Mouse (Mus musculus) spleen, adult 2 months (tissue): Measurements from ENCODE around the gene Inhbe. TPM values are rescaled to one million over a fixed set of nuclear protein-coding genes. Genes with fewer than 3 reads are reported as not detected.

Source experiments
- DNase-seq, 2 experiments: peaks; one replicate each; pipeline versions ENCODE4 v3.0.0 to v3.0.0-alpha.2; 2012 to 2021; ENCODE audit warnings: low spot score in 2 of 2, low read depth in 1 of 2
- H3K27ac ChIP-seq: fragments of 200-500 bp; 2 replicates; pipeline ENCODE4 v1.5.1; 2012; ENCODE audit warnings: low read length, inconsistent platforms; ENCODE audit not compliant: insufficient read depth
- H3K27me3 ChIP-seq: fragments of 200-500 bp; 2 replicates; pipeline ENCODE4 v1.6.1; 2012; ENCODE audit warnings: mild to moderate bottlenecking, moderate library complexity, low read length, inconsistent platforms; ENCODE audit not compliant: control insufficient read depth, insufficient read depth
- H3K36me3 ChIP-seq: fragments of 200-500 bp; 2 replicates; pipeline ENCODE4 v1.6.1; 2012; ENCODE audit warnings: mild to moderate bottlenecking, low read length, inconsistent platforms; ENCODE audit not compliant: control insufficient read depth, insufficient read depth
- H3K4me1 ChIP-seq: fragments of 200-500 bp; 2 replicates; pipeline ENCODE4 v1.6.1; 2011; ENCODE audit warnings: inconsistent platforms; ENCODE audit not compliant: control insufficient read depth, insufficient read depth, insufficient read length
- H3K4me3 ChIP-seq: fragments of 200-500 bp; 2 replicates; pipeline ENCODE4 v1.5.1; 2011; ENCODE audit warnings: mild to moderate bottlenecking, inconsistent platforms; ENCODE audit not compliant: insufficient read depth, insufficient read length; ENCODE audit errors: extremely low read depth
- CTCF ChIP-seq: fragments of 200-500 bp; IDR thresholded peaks from 2 replicates; pipeline ENCODE4 v1.5.1; 2011; ENCODE audit warnings: mild to moderate bottlenecking, inconsistent platforms; ENCODE audit not compliant: insufficient read depth, insufficient read length, insufficient replicate concordance; ENCODE audit errors: extremely low read depth
- POLR2A ChIP-seq: fragments of 200-500 bp; IDR thresholded peaks from 2 replicates; pipeline ENCODE4 v1.6.1; 2011; ENCODE audit warnings: low read depth, low read length, inconsistent platforms
- WGBS: fragments of 180-500 bp; shearing (Covaris S2); methylation state at CpG from one replicate; pipeline ENCODE4 v1.1.7; 2018; 5-methylcytosine and 5-hydroxymethylcytosine counted together
- polyA plus RNA-seq: library from polyadenylated mRNA; depleted of rRNA; stranded (reverse); fragments of >200 nt; gene quantifications from 2 replicates; pipeline ENCODE4 v1.2.3, GENCODE M21; 2012

Inhbe gene
- polyA plus RNA-seq, 1 experiment = not detected

- Histone ChIP-seq H3K36me3 (no peaks in the 10 kb centered on the region), H3K27ac (no peak overlapping the region), H3K27me3 (no peaks in the 10 kb centered on the region), H3K4me3 (no peak overlapping the region), H3K4me1 (peaks cover 2% of the 10 kb centered on the region; the same call in 1 of the 2 replicates)
- WGBS = 85% methylated on average over 3 of the region's 3 CpGs
- TF ChIP-seq CTCF (no peak), POLR2A (no peak)
- DNase-seq = no peak
Measured at GRCm38 (mm10) chr10:127377700-127378099, 23.5 kb upstream of the Inhbe start.

DNA sequence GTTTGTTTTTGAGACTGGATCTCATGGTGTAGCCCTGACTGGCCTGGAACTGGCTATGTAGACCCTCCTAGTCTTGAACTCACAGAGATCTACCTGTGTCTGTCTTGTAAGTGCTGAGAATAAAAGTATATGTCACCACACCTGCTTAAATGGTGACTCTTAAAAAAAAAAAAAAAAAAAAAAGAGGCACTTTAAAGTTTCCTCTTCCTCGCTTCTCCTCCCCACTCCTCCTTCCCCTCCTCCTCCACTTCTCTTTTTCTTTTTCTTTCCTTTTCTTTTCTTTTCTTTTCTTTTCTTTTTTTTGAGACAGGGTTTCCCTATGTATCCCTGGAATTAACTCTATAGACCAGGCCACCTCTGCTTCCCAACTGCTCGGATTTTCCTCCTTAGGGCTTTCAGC lies 16.8 kb upstream of the Inhbe start:
- DNase-seq = no peak
- H3K4me1 ChIP-seq = no peaks in the 10 kb centered on the region
- H3K4me3 ChIP-seq = no peak overlapping the region
- no peaks in the 10 kb centered on the region for H3K27me3 ChIP-seq
- 54% methylated on average over 2 of the region's 2 CpGs for WGBS
- no peak for TF ChIP-seq CTCF
- TF ChIP-seq POLR2A = no peak
- no peaks in the 10 kb centered on the region for H3K36me3 ChIP-seq
- H3K27ac ChIP-seq = no peak overlapping the region

GRCm38 (mm10) chr10:127369834-127370820 lies 15.9 kb upstream of the Inhbe start, which contains the start of gene Inhbc:
Gene Inhbc, minus strand, starts transcription at chr10:127370431.
- H3K36me3 ChIP-seq = no peaks in the 10 kb centered on the region
- no peak within 1 kb of the TSS for H3K4me3 ChIP-seq
- H3K4me1 ChIP-seq = no peaks in the 10 kb centered on the region
- no peaks in the 10 kb centered on the region for H3K27me3 ChIP-seq
- WGBS = 90% methylated on average over 22 of the region's 22 CpGs
- no peak within 1 kb of the TSS for H3K27ac ChIP-seq
- no peak for TF ChIP-seq POLR2A
- TF ChIP-seq CTCF = no peak
- DNase-seq = no peak

GRCm38 (mm10) chr10:127368273-127368672 lies 14.1 kb upstream of the Inhbe start:
- no peaks in the 10 kb centered on the region for H3K36me3 ChIP-seq
- TF ChIP-seq POLR2A = no peak
- TF ChIP-seq CTCF = no peak
- H3K4me1 ChIP-seq = no peaks in the 10 kb centered on the region
- no peak overlapping the region for H3K27ac ChIP-seq
- 96% methylated on average over 2 of the region's 2 CpGs for WGBS
- H3K4me3 ChIP-seq = no peak overlapping the region
- H3K27me3 ChIP-seq = no peaks in the 10 kb centered on the region
- DNase-seq = no peak

- H3K4me3 ChIP-seq = no peak overlapping the region
- no peak for DNase-seq
- H3K36me3 ChIP-seq = no peaks in the 10 kb centered on the region
- 89% methylated on average over 5 of the region's 5 CpGs for WGBS
- H3K27ac ChIP-seq = no peak overlapping the region
- TF ChIP-seq CTCF (no peak), POLR2A (no peak)
- H3K27me3 ChIP-seq = no peaks in the 10 kb centered on the region
- H3K4me1 ChIP-seq = no peaks in the 10 kb centered on the region
Measured at GRCm38 (mm10) chr10:127367116-127367515, 12.9 kb upstream of the Inhbe start.

GRCm38 (mm10) chr10:127360714-127361113 lies 6.5 kb upstream of the Inhbe start:
- DNase-seq = no peak
- H3K36me3 ChIP-seq = no peaks in the 10 kb centered on the region
- WGBS = 47% methylated on average over 3 of the region's 3 CpGs
- H3K27me3 ChIP-seq = no peaks in the 10 kb centered on the region
- H3K4me1 ChIP-seq = no peaks in the 10 kb centered on the region; the same call in 1 of the 2 replicates
- TF ChIP-seq POLR2A = no peak
- TF ChIP-seq CTCF = no peak
- no peak overlapping the region for H3K4me3 ChIP-seq
- no peak overlapping the region for H3K27ac ChIP-seq

DNA sequence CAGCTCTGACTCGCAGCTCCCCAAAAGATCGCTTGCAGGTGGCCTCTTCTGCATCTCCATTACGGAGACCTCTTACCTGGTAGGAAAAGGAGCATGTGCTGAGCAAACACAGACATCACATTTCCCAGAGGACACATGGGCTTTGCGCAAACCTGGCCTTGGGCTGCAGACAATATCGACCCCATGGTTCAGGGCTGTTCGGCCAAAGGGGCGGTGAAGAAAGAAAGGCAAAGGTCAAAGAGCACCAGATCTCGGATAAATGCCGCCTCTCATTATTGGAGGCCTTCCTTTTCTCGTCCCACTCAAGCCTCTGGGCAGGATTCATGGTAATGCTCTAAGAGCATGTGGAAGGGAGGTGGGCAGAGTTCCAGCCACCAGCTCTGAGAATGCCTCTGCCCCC lies 1.1 kb upstream of the Inhbe start:
- no peak for TF ChIP-seq CTCF
- TF ChIP-seq POLR2A = no peak
- Histone ChIP-seq H3K4me1 (no peaks in the 10 kb centered on the region; the same call in 1 of the 2 replicates), H3K27ac (no peak overlapping the region), H3K36me3 (no peaks in the 10 kb centered on the region), H3K27me3 (no peaks in the 10 kb centered on the region), H3K4me3 (no peak overlapping the region)
- no peak for DNase-seq
- WGBS = 88% methylated on average over 10 of the region's 10 CpGs
